9 mouse cellular contexts compared by ENCODE assay signal in the genomic region with DNA sequence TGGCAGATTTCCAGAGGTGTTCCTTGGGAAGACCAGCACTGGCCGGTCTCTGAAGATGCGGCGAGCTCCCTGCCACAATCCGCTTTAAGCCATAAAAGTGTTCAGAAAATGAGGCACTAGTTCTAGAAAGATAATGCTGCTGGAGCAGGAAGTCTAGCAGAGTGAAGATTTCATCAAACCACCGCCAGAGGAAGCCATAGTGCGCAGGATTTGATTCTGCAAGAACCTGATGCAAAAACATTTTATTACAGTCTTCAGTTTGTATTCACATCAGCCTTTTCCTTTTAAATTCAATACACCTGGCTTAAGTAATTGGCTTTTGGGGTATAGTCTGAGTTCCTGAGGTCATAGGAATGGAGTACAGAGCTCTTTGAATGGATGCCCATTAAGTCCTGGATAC. TPM values are rescaled to one million over a fixed set of nuclear protein-coding genes. Genes with fewer than 3 reads are reported as not detected.
DNase-seq lines count a peak whose midpoint lies in the region; ATAC-seq and TF ChIP-seq lines count a peak whose summit lies in the region.
"Had no signal": no experiment of that assay in that cellular context is flagged by ENCODE, and none has a peak within 500 bp of the region (broad histone marks: within the 10 kb centered on the region; RNA-seq: fewer than 3 reads in every experiment).

No protein-coding gene starts in this region.

- intact Hi-C loops in heart, postnatal 25 days (cut with DNase I) = loop anchor here (10.0 kb wide), 2 partner anchors 383 to 513 kb away; a partner anchor contains a TSS
- intact Hi-C loops in left cerebral cortex, postnatal 4 days (cut with DNase I) = no loop called here

- H3K9me3 ChIP-seq in heart, embryonic 10.5 days = no peaks in the 10 kb centered on the region
- no peaks in the 10 kb centered on the region for H3K9me3 ChIP-seq in hindbrain, postnatal 0 days (ENCODE audit: low read length)
- H3K9me3 ChIP-seq in midbrain, postnatal 0 days (ENCODE audit: low read length) = no peaks in the 10 kb centered on the region

- H3K4me1 ChIP-seq in heart, embryonic 10.5 days = peaks cover 23% of the 10 kb centered on the region
- peaks cover 17% of the 10 kb centered on the region for H3K4me1 ChIP-seq in hindbrain, postnatal 0 days (ENCODE audit: insufficient read depth, low read length)
- H3K4me1 ChIP-seq in midbrain, postnatal 0 days (ENCODE audit: insufficient read depth, low read length) = peaks cover 16% of the 10 kb centered on the region

- 76% methylated on average over 6 of the region's 6 CpGs for WGBS in heart, embryonic 10.5 days
- WGBS in hindbrain, postnatal 0 days = 85% methylated on average over 6 of the region's 6 CpGs
- WGBS in midbrain, postnatal 0 days = 76% methylated on average over 6 of the region's 6 CpGs

- peak overlapping the region; percentile 61 for H3K9ac ChIP-seq in hindbrain, postnatal 0 days (replicated peaks; ENCODE audit: low read length)
- H3K9ac ChIP-seq in midbrain, postnatal 0 days (replicated peaks; ENCODE audit: low read length, poor library complexity, severe bottlenecking) = peak overlapping the region; percentile 75; the same call in 1 of the 2 replicates

- H3K27me3 ChIP-seq in heart, embryonic 10.5 days (ENCODE audit: insufficient read depth, poor library complexity, severe bottlenecking) = no peaks in the 10 kb centered on the region
- no peaks in the 10 kb centered on the region for H3K27me3 ChIP-seq in hindbrain, postnatal 0 days (ENCODE audit: insufficient read depth, low read length)
- H3K27me3 ChIP-seq in midbrain, postnatal 0 days (ENCODE audit: insufficient read depth, low read length) = no peaks in the 10 kb centered on the region

- no peak for TF ChIP-seq CTCF in hindbrain, postnatal 0 days (IDR thresholded peaks at IDR 0.05; ENCODE audit: low read depth)
- no peak for TF ChIP-seq CTCF in midbrain, postnatal 0 days (IDR thresholded peaks at IDR 0.05)

- no peak for DNase-seq in heart, embryonic 10.5 days (ENCODE audit: low spot score)
- no peak for DNase-seq in heart, postnatal 25 days (ENCODE audit: low spot score)
- DNase-seq in c-Kit-positive CD71-positive TER-119-negative erythroid progenitor cells, embryonic 14.5 days (ENCODE audit: low read depth) = peak; percentile 46
- DNase-seq in hindbrain, postnatal 0 days (ENCODE audit: low spot score) = no peak
- no peak for DNase-seq in midbrain, postnatal 0 days (ENCODE audit: low spot score)
- DNase-seq in cerebellum, adult 11 months = no peak
- DNase-seq in left cerebral cortex, postnatal 4 days = no peak
- DNase-seq: kidney, adult 18-20 months had no signal

- H3K36me3 ChIP-seq in heart, embryonic 10.5 days = peaks cover 34% of the 10 kb centered on the region
- 0 out of 2 replicates have a peak, but pooled peaks cover 5% of the 10 kb centered on the region for H3K36me3 ChIP-seq in hindbrain, postnatal 0 days (ENCODE audit: insufficient read depth, low read length)
- peaks cover 4% of the 10 kb centered on the region; the same call in 1 of the 2 replicates for H3K36me3 ChIP-seq in midbrain, postnatal 0 days (ENCODE audit: insufficient read depth, low read length)

- ATAC-seq in hindbrain, postnatal 0 days = no peak
- ATAC-seq in midbrain, postnatal 0 days (ENCODE audit: low FRiP score) = no peak
- ATAC-seq in megakaryocyte-erythroid progenitor cell, adult 5-6 weeks (replicated peaks; ENCODE audit: low FRiP score, low TSS enrichment, poor library complexity, severe bottlenecking) = no peak

- H3K27ac ChIP-seq in heart, embryonic 10.5 days = peak overlapping the region; percentile 97
- peak overlapping the region; percentile 89; the same call in 1 of the 2 replicates for H3K27ac ChIP-seq in hindbrain, postnatal 0 days
- no peak overlapping the region for H3K27ac ChIP-seq in midbrain, postnatal 0 days (ENCODE audit: low read depth, low read length)

- peak overlapping the region; percentile 82 for H3K4me3 ChIP-seq in heart, embryonic 10.5 days
- peak overlapping the region; percentile 54 for H3K4me3 ChIP-seq in hindbrain, postnatal 0 days (ENCODE audit: low read length)
- peak overlapping the region; percentile 60 for H3K4me3 ChIP-seq in midbrain, postnatal 0 days (ENCODE audit: low read depth, low read length)

- peak overlapping the region; percentile 71 for H3K4me2 ChIP-seq in hindbrain, postnatal 0 days (ENCODE audit: low read depth, low read length)
- H3K4me2 ChIP-seq in midbrain, postnatal 0 days (ENCODE audit: low read depth, low read length, poor library complexity, severe bottlenecking) = peak overlapping the region; percentile 72

RNA-seq across cellular contexts. Expression of a gene that starts 1.0 kb away (rescaled TPM):
- polyA plus RNA-seq in heart, embryonic 10.5 days (2016; fragmentation: Nextera tagmentation; extraction: Ambion mirVana) = 48.2 and 55.0 TPM in 2 replicates
- total RNA-seq in heart, postnatal 25 days (2021) = 10 to 100 TPM; 41.2 to 48.3 TPM
- total RNA-seq in hindbrain, postnatal 0 days (2014; rRNA removed) = 208 and 209 TPM in 2 replicates
- polyA plus RNA-seq in hindbrain, postnatal 0 days (2015; fragmentation: Nextera tagmentation; extraction: Ambion mirVana) = 86.3 and 94.8 TPM in 2 replicates
- 232 and 258 TPM in 2 replicates for total RNA-seq in midbrain, postnatal 0 days (2014; rRNA removed)
- 107 and 110 TPM in 2 replicates for polyA plus RNA-seq in midbrain, postnatal 0 days (2015; fragmentation: Nextera tagmentation; extraction: Ambion mirVana)
- total RNA-seq in megakaryocyte-erythroid progenitor cell, adult 5-6 weeks (2014; fragmentation: Nextera tagmentation) = 74.0 and 74.2 TPM in 2 replicates
- 61.2 and 65.4 TPM in 2 replicates for total RNA-seq in megakaryocyte-erythroid progenitor cell, adult 5-6 weeks (2017)
- 100 to 1,000 TPM; 283 to 311 TPM for total RNA-seq in left cerebral cortex, postnatal 4 days (2021)

RNA-seq across cellular contexts. Expression of a gene that starts 4.6 kb away (rescaled TPM):
- polyA plus RNA-seq in heart, embryonic 10.5 days (2016; fragmentation: Nextera tagmentation; extraction: Ambion mirVana) = 9.6 and 11.9 TPM in 2 replicates
- total RNA-seq in heart, postnatal 25 days (2021) = 1 to 10 TPM; 5.7 to 6.5 TPM
- 10.5 and 15.5 TPM in 2 replicates for total RNA-seq in hindbrain, postnatal 0 days (2014; rRNA removed)
- 11.5 and 12.8 TPM in 2 replicates for polyA plus RNA-seq in hindbrain, postnatal 0 days (2015; fragmentation: Nextera tagmentation; extraction: Ambion mirVana)
- total RNA-seq in midbrain, postnatal 0 days (2014; rRNA removed) = 9.5 and 10.1 TPM in 2 replicates
- polyA plus RNA-seq in midbrain, postnatal 0 days (2015; fragmentation: Nextera tagmentation; extraction: Ambion mirVana) = 10.4 and 11.8 TPM in 2 replicates
- 7.6 and 10.1 TPM in 2 replicates for total RNA-seq in megakaryocyte-erythroid progenitor cell, adult 5-6 weeks (2014; fragmentation: Nextera tagmentation)
- total RNA-seq in megakaryocyte-erythroid progenitor cell, adult 5-6 weeks (2017) = 9.5 and 9.6 TPM in 2 replicates
- 10 to 100 TPM; 12.1 to 17.5 TPM for total RNA-seq in left cerebral cortex, postnatal 4 days (2021)

RNA-seq across cellular contexts. Expression of a gene that starts 11.3 kb away (rescaled TPM):
- 0.58 and 0.79 TPM in 2 replicates for polyA plus RNA-seq in heart, embryonic 10.5 days (2016; fragmentation: Nextera tagmentation; extraction: Ambion mirVana)
- total RNA-seq in heart, postnatal 25 days (2021) = under 1 TPM; 0.08 to 0.11 TPM
- not detected in 2 replicates for total RNA-seq in hindbrain, postnatal 0 days (2014; rRNA removed)
- polyA plus RNA-seq in hindbrain, postnatal 0 days (2015; fragmentation: Nextera tagmentation; extraction: Ambion mirVana) = 0.05 TPM in 1 of 2 replicates, not detected in the other
- total RNA-seq in midbrain, postnatal 0 days (2014; rRNA removed) = not detected in 2 replicates
- polyA plus RNA-seq in midbrain, postnatal 0 days (2015; fragmentation: Nextera tagmentation; extraction: Ambion mirVana) = not detected in 2 replicates
- not detected in 2 replicates for total RNA-seq in megakaryocyte-erythroid progenitor cell, adult 5-6 weeks (2014; fragmentation: Nextera tagmentation)
- 0.28 TPM in 1 of 2 replicates, not detected in the other for total RNA-seq in megakaryocyte-erythroid progenitor cell, adult 5-6 weeks (2017)
- total RNA-seq in left cerebral cortex, postnatal 4 days (2021) = not detected
